Mouse (Mus musculus) liver, embryonic 13.5 days (tissue): Measurements from ENCODE around the gene Urgcp. TPM values are rescaled to one million over a fixed set of nuclear protein-coding genes. Genes with fewer than 3 reads are reported as not detected.

ENCODE experiments used
- ATAC-seq: fragments of 200-750 bp; cut with Nextera tagmentation; 2 replicates; pipeline ENCODE4 v1.8.0; 2017; ENCODE audit warnings: low read depth, mild to moderate bottlenecking, moderate number of reproducible peaks, moderate library complexity
- DNase-seq: peaks from one replicate; pipeline ENCODE4 v3.0.0; 2022
- H3K27ac ChIP-seq: fragments of 300-500 bp; sonication (generic); 2 replicates; pipeline ENCODE4 v1.5.1; 2015; ENCODE audit warnings: moderate library complexity, mild to moderate bottlenecking, inconsistent platforms
- H3K27me3 ChIP-seq: fragments of 300-500 bp; sonication (generic); 2 replicates; pipeline ENCODE4 v1.6.1; 2015; ENCODE audit warnings: mild to moderate bottlenecking, inconsistent platforms
- H3K36me3 ChIP-seq: fragments of 300-500 bp; sonication (generic); 2 replicates; pipeline ENCODE4 v1.6.1; 2015; ENCODE audit warnings: mild to moderate bottlenecking, inconsistent platforms
- H3K4me1 ChIP-seq: fragments of 300-500 bp; sonication (generic); replicated peaks from 2 replicates; pipeline ENCODE4 v1.6.1; 2015; ENCODE audit warnings: inconsistent platforms
- H3K4me2 ChIP-seq: fragments of 300-500 bp; sonication (generic); 2 replicates; pipeline ENCODE4 v1.6.1; 2015; ENCODE audit warnings: inconsistent platforms, mild to moderate bottlenecking, moderate library complexity
- H3K4me3 ChIP-seq: fragments of 300-500 bp; sonication (generic); replicated peaks from 2 replicates; pipeline ENCODE4 v1.5.1; 2015; ENCODE audit warnings: mild to moderate bottlenecking, inconsistent platforms
- H3K9ac ChIP-seq: fragments of 300-500 bp; sonication (generic); 2 replicates; pipeline ENCODE4 v1.6.1; 2015; ENCODE audit warnings: mild to moderate bottlenecking, inconsistent platforms
- H3K9me3 ChIP-seq: fragments of 300-500 bp; sonication (generic); replicated peaks from 2 replicates; pipeline ENCODE4 v1.6.1; 2016; ENCODE audit warnings: inconsistent platforms
- WGBS: fragments of 180-500 bp; shearing (Covaris S2); methylation state at CpG from one replicate; pipeline ENCODE4 v1.1.7; 2015; ENCODE audit not compliant: insufficient replicate concordance; 5-methylcytosine and 5-hydroxymethylcytosine counted together
- polyA plus RNA-seq: library from polyadenylated mRNA; unstranded; fragments of >200 nt; fragmentation: Nextera tagmentation; extraction: Ambion mirVana; gene quantifications from 2 replicates; pipeline ENCODE4 v1.2.1, GENCODE M21; 2015

The Urgcp gene
- polyA plus RNA-seq, 1 experiment from 2014 or later, result 9.4 TPM

DNA sequence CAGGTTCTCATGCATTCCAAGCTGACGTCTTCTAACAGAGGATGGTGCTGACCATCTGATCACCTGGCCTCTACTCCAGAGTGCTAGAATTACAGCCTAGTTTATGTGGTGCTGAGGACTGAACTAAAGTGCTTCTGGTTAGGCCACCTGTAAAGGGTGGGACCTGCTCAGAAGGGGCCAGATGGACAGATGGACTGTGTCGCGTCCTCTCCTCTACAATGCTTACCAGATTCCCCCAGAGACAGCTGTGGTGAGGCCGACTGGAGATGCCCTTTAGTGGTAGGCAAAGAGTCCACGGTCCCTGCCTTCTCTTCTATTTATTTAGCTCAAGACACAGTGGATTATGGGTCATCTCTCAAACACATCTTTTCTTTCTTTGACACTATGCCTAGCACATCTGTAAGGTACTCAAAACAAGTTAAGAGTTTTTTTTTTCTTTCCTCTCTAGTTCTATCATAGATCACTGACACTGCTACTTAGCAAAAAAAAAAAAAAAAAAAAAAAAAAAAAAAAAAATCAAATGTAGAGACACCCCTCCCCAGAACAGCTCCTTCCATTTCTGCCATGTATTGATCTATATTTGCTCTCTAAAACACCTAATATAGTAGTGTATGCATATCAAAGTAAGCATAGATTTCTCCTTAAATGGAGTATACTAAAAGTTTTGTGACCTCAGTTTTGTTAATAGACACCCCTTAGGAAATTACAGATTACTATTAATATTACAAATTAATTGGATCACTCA lies 23.1 kb downstream of the Urgcp start:
- no peak for DNase-seq
- WGBS, result 84% methylated on average over 5 of the region's 5 CpGs
- Histone ChIP-seq H3K9ac (no peak overlapping the region), H3K4me1 (peaks cover 46% of the 10 kb centered on the region), H3K27ac (no peak overlapping the region), H3K4me2 (no peak overlapping the region), H3K27me3 (no peaks in the 10 kb centered on the region), H3K36me3 (no peaks in the 10 kb centered on the region), H3K4me3 (no peak overlapping the region), H3K9me3 (no peaks in the 10 kb centered on the region)
- no peak for ATAC-seq

DNA sequence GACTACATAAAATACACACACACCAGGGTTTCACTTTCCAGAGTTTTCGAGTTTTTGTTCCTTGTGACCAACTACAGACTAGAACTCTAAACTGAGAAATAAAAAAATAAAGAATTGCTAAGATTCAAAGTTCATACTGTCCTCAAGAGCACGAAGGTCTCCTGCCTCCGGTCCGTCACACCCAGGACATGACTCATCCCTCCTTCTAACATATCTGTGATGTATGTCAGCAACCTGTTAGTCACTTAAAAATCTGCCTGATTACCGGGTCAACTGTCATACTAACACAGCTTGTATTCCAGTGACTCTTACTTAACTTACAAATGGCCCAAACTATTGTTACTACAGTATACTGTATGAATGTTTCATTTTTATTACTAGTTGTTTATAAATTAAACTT lies 25.0 kb downstream of the Urgcp start:
- no peaks in the 10 kb centered on the region for H3K9me3 ChIP-seq

DNA sequence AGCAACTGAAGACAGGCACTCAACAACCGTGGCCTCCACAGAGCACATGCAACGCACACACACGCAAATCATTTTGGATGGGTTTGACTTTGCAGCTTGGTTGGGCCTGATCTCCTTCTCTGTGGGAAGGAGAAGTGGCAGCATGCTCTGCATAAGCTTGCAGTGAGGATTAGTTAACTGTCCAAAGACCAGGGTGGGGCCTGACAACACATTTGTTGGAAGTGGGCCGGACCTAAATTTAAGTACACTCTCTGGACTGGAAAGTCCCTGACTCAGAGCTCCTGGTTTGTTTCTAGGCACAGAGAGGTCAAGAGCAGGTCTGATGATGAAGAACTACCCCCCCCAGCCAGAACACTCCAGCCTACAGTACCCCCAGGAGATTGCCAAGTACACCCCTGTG lies 27.9 kb downstream of the Urgcp start:
- WGBS, result 84% methylated on average over 4 of the region's 4 CpGs
- no peaks in the 10 kb centered on the region for H3K9me3 ChIP-seq
- DNase-seq, result no peak
- no peaks in the 10 kb centered on the region for H3K27me3 ChIP-seq
- ATAC-seq, result no peak
- no peak overlapping the region for H3K27ac ChIP-seq
- no peak overlapping the region for H3K9ac ChIP-seq
- H3K4me1 ChIP-seq, result peaks cover 33% of the 10 kb centered on the region
- peaks cover 16% of the 10 kb centered on the region; the same call in 1 of the 2 replicates for H3K36me3 ChIP-seq
- H3K4me2 ChIP-seq, result no peak overlapping the region
- no peak overlapping the region for H3K4me3 ChIP-seq

More for the DNA sequence above, 25.0 kb downstream of the Urgcp start:
- Histone ChIP-seq H3K27ac (no peak overlapping the region), H3K4me2 (no peak overlapping the region), H3K27me3 (no peaks in the 10 kb centered on the region), H3K9ac (no peak overlapping the region), H3K4me3 (no peak overlapping the region), H3K4me1 (peaks cover 51% of the 10 kb centered on the region), H3K36me3 (peaks cover 4% of the 10 kb centered on the region; the same call in 1 of the 2 replicates)
- DNase-seq (no peak), ATAC-seq (no peak)
- 56% methylated on average over 5 of the region's 5 CpGs for WGBS

DNA sequence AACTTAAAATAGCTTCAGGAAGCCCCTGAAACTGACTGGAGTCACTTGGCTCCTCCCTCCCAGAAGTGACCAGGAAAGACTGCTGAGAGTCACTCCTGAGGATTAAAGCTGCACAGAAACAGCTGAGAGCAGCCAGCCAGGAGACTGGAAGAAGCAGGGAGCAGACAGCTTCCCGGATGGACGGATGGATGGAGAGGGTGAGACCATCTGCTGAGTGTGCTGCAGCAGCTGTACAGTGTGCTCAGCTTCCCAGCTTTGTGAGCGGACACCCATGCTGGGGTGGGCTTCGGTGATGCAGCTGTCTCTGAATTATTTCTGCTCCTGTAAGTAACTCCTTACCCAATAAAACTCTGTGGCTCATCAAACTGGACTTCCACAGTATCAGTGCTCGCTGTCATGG lies 29.8 kb downstream of the Urgcp start:
- H3K4me3 ChIP-seq, result no peak overlapping the region
- ATAC-seq (no peak), DNase-seq (no peak)
- no peaks in the 10 kb centered on the region for H3K27me3 ChIP-seq
- 79% methylated on average over 5 of the region's 5 CpGs for WGBS
- H3K4me2 ChIP-seq, result no peak overlapping the region
- no peak overlapping the region for H3K9ac ChIP-seq
- H3K9me3 ChIP-seq, result no peaks in the 10 kb centered on the region
- H3K27ac ChIP-seq, result no peak overlapping the region
- peaks cover 16% of the 10 kb centered on the region; the same call in 1 of the 2 replicates for H3K36me3 ChIP-seq
- H3K4me1 ChIP-seq, result peaks cover 29% of the 10 kb centered on the region

DNA sequence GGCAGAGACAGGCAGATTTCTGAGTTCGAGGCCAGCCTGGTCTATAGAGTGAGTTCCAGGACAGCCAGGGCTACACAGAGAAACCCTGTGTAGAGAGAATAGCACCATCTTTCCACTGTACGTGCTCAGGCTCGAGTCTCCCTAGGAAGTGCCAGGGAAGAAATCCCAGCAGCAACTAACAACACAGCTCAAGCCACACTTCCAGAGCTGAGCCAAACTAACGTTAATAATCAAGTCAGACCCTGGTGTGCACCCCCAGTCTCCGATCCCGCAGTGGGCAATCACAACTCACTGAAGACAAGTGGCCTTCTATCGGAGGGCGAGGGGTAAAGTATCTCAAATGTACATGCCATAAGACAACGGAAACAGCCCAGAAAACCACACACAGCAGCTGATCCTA lies 32.6 kb downstream of the Urgcp start:
- Histone ChIP-seq H3K27ac (no peak overlapping the region), H3K27me3 (no peaks in the 10 kb centered on the region), H3K4me2 (no peak overlapping the region), H3K4me3 (no peak overlapping the region), H3K9me3 (no peaks in the 10 kb centered on the region), H3K9ac (no peak overlapping the region), H3K36me3 (peaks cover 21% of the 10 kb centered on the region; the same call in 1 of the 2 replicates), H3K4me1 (peaks cover 25% of the 10 kb centered on the region)
- no peak for DNase-seq
- ATAC-seq, result no peak
- WGBS, result 74% methylated on average over 9 of the region's 9 CpGs

DNA sequence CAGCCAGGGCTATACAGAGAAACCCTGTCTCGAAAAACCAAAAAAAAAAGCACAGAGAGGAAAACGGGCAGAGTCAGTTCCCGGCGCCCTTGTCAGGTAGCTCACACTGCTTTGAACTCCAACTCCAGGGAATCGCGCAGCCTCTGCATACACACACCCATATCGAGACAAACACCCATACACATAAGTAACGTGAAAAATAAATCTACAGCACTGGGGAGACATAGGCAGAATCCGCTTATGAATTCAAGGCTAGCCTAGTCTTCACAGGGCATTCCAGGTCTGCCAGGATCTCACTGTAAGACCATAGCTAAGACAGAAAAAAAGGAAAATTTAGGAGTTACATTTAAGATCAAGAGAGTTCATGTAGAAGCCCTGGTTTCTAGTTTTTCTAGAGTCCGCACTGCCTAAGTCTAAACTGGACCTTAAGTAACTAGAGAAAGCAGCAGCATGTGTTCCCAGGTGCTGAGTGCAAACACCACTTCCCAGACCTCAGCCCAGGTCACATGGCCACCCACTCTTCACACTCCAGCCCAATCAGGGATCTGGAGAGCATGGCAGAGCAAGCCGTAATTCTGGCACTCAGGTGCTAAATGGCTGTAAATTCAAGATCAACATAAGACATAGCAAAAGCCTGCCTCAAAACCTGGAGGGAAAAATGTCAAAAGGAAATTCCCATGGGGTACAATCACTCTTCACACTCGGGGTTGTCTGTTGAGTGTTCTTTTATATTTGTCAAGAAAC lies 43.4 kb downstream of the Urgcp start:
- ATAC-seq (no peak), DNase-seq (no peak)
- Histone ChIP-seq H3K9me3 (no peaks in the 10 kb centered on the region), H3K27me3 (no peaks in the 10 kb centered on the region), H3K4me1 (no peaks in the 10 kb centered on the region), H3K36me3 (peaks cover 64% of the 10 kb centered on the region), H3K27ac (no peak overlapping the region), H3K4me3 (no peak overlapping the region), H3K9ac (no peak overlapping the region), H3K4me2 (no peak overlapping the region)
- 87% methylated on average over 12 of the region's 12 CpGs for WGBS

DNA sequence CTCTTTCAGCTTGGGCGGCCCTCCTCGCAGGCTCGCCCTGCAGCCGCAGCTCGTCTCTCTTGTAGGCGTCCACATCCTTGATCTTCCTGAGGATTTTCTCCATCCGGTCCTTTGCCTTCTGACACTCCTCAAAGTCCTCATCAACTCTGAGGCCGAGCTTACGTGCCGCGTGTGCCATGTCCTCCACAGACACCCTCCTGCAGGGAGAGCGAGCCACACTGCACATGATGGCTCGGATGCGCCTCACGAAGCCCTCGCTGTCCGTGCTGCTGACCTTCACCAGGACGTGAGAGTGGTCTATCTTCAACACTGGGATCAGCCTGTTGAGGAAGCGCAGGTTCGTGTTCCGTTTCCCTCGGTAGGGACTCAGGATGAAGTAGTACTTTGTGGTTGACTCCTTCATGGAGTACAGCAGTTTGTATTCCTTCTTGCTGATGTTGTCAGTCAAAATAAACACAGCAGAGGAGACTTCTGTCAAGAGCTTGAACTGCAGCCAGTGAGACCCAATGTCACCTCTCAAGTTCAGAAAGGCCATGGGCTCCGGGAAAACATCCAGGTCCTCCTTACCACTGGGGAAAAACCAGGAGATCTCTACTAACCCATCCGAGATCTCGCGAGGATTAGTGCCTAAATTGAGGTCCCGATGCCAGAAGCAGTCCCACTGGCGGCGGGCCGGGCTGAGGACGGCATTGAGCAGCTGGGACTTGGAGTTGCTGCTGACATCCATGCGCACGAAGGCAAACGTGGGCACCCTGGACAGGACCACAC lies 45.1 kb downstream of the Urgcp start:
- no peak for DNase-seq
- WGBS, result 88% methylated on average over 34 of the region's 34 CpGs
- H3K9ac ChIP-seq, result no peak overlapping the region
- H3K4me2 ChIP-seq, result no peak overlapping the region
- no peak overlapping the region for H3K27ac ChIP-seq
- no peak for ATAC-seq
- no peaks in the 10 kb centered on the region for H3K9me3 ChIP-seq
- no peak overlapping the region for H3K4me3 ChIP-seq
- H3K27me3 ChIP-seq, result no peaks in the 10 kb centered on the region
- peaks cover 53% of the 10 kb centered on the region for H3K36me3 ChIP-seq
- H3K4me1 ChIP-seq, result no peaks in the 10 kb centered on the region

DNA sequence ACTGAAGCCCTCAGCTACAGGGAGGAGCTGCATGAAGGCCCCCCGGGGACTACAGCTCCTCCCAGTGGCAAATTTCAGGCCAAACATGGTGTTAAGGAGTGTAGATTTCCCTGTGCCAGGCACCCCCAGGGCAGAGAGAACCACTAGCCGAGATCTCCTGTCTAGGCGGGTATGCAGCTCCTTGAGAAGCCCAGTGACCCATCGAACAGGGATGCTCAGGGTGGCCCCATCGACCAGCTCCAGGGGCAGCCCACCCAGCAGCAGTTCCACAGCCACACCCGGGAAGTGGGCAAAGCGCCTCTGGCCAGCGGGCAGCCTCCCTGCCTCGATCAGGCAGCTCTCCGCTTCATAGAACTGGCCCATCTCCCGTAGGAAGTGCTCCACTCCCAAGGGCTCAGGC lies 45.9 kb downstream of the Urgcp start:
- WGBS, result 85% methylated on average over 11 of the region's 11 CpGs
- peaks cover 46% of the 10 kb centered on the region for H3K36me3 ChIP-seq

DNA sequence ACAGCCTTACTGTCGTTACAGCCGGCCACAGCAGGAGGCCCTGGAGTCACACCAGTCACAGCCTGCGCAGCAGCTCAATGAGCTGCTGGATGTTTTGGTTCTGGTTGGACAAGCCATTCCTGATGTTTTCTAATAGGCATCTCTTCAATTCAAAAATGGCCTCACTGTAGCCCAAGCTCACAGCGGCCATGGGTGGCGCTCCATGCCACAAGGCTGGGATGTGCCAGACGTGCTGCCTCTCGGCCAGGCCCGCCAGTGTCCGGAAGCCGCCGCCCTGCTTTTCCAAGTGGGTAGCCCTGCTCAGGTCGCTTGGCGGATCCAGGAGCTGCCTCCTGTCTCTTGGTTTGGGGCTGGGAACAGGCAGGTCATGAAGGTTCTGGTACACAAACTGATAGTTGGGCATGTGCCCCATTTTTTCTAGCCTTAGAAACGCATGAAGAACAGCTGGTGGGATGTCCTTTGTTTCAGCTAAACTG lies 46.5 kb downstream of the Urgcp start, which contains the start of gene Mrps24:
Mrps24 (minus strand) TSS at position 51 of the 476 bp plus-strand sequence.
- Histone ChIP-seq H3K9ac (no peak within 1 kb of the TSS; the same call in 1 of the 2 replicates), H3K36me3 (peaks cover 46% of the 10 kb centered on the region), H3K4me3 (no peak within 1 kb of the TSS), H3K27ac (no peak within 1 kb of the TSS), H3K9me3 (no peaks in the 10 kb centered on the region), H3K27me3 (no peaks in the 10 kb centered on the region), H3K4me1 (no peaks in the 10 kb centered on the region), H3K4me2 (no peak within 1 kb of the TSS)
- no peak for ATAC-seq
- no peak for DNase-seq
- WGBS, result 84% methylated on average over 14 of the region's 14 CpGs

More for the DNA sequence above, 45.9 kb downstream of the Urgcp start:
- H3K4me2 ChIP-seq, result no peak overlapping the region
- no peaks in the 10 kb centered on the region for H3K9me3 ChIP-seq
- no peaks in the 10 kb centered on the region for H3K4me1 ChIP-seq
- no peak for ATAC-seq
- no peak for DNase-seq
- H3K27ac ChIP-seq, result no peak overlapping the region
- H3K9ac ChIP-seq, result no peak overlapping the region
- no peak overlapping the region for H3K4me3 ChIP-seq
- no peaks in the 10 kb centered on the region for H3K27me3 ChIP-seq

DNA sequence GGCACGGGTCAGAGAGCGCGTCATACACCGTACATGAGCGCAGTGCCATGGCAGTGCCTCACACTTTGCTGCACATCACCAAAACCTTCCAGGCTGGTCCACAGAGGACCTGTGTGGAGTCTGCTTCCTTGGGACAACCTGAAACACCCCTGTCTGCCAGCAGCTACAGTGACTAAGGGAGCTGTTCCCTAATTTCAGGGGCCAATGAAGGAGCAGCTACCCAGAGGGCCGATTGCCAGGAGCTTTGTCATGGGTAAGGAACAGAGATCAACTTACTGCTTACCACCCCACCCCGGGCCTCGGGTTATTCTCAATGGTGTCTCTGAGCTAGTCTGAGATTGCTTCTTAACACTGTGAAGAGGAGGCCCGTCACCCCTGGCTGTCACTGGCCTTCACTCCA lies 47.0 kb downstream of the Urgcp start:
- Histone ChIP-seq H3K27ac (no peak overlapping the region), H3K9me3 (no peaks in the 10 kb centered on the region), H3K4me1 (no peaks in the 10 kb centered on the region), H3K4me2 (no peak overlapping the region), H3K4me3 (no peak overlapping the region), H3K27me3 (no peaks in the 10 kb centered on the region), H3K9ac (no peak overlapping the region), H3K36me3 (peaks cover 46% of the 10 kb centered on the region)
- DNase-seq (no peak), ATAC-seq (0 out of 2 replicates have a peak, but pooled peaks have one; percentile 15)
- 79% methylated on average over 9 of the region's 9 CpGs for WGBS
